ENCODE assay signal across 8 mouse cellular contexts in genomic region chr19:37531200-37531845, GRCm38 (mm10). TPM values are rescaled to one million over a fixed set of nuclear protein-coding genes. Genes with fewer than 3 reads are reported as not detected.
DNase-seq lines count a peak whose midpoint lies in the region; ATAC-seq and TF ChIP-seq lines count a peak whose summit lies in the region.

No protein-coding gene starts in this region.

- H3K36me3 ChIP-seq in heart, adult 2 months (ENCODE audit: control insufficient read depth, insufficient read depth, low read length): no peaks in the 10 kb centered on the region
- H3K36me3 ChIP-seq in stomach, postnatal 0 days (ENCODE audit: control insufficient read depth, insufficient read depth, low read length): no peaks in the 10 kb centered on the region

- no peak overlapping the region for H3K9ac ChIP-seq in heart, adult 2 months (ENCODE audit: low read depth, low read length)
- no peak overlapping the region for H3K9ac ChIP-seq in stomach, postnatal 0 days (ENCODE audit: low read length)

- H3K27me3 ChIP-seq in heart, adult 2 months (ENCODE audit: control insufficient read depth, insufficient read depth, low read length): no peaks in the 10 kb centered on the region
- H3K27me3 ChIP-seq in stomach, postnatal 0 days (ENCODE audit: control insufficient read depth, insufficient read depth, low read length): peaks cover 3% of the 10 kb centered on the region; the same call in 1 of the 2 replicates

- peak; percentile 63 for TF ChIP-seq CTCF in heart, adult 2 months (IDR thresholded peaks at IDR 0.05)
- peak; percentile 65 for TF ChIP-seq CTCF in stomach, postnatal 0 days (IDR thresholded peaks at IDR 0.05; ENCODE audit: low read depth)

- peak; percentile 38; the same call in 1 of the 2 replicates for ATAC-seq in granulocyte monocyte progenitor cell, adult 5-6 weeks (replicated peaks; ENCODE audit: poor library complexity, severe bottlenecking)
- ATAC-seq in stomach, postnatal 0 days (ENCODE audit: low FRiP score, low TSS enrichment): no peak

- DNase-seq in heart, adult 2 months: no peak
- DNase-seq in heart, postnatal 25 days (ENCODE audit: low spot score): no peak
- peak; percentile 4 for DNase-seq in right cerebral cortex, postnatal 25 days
- DNase-seq in right cerebral cortex, postnatal 36 days (ENCODE audit: low spot score in 2 of 2): no peak
- DNase-seq in stomach, postnatal 0 days (ENCODE audit: low spot score): peak; percentile 52
- DNase-seq in cerebellum, adult 9-11 months: no peak
- DNase-seq in neural tube, embryonic 10.5 days (ENCODE audit: extremely low spot score, low spot score): no peak

- H3K4me2 ChIP-seq in stomach, postnatal 0 days (replicated peaks; ENCODE audit: low read depth): no peak overlapping the region

- H3K4me1 ChIP-seq in heart, adult 2 months (ENCODE audit: control insufficient read depth, insufficient read depth, low read length): no peaks in the 10 kb centered on the region; the same call in 1 of the 2 replicates
- no peaks in the 10 kb centered on the region for H3K4me1 ChIP-seq in stomach, postnatal 0 days (replicated peaks; ENCODE audit: control insufficient read depth, insufficient read depth)

- no peak for TF ChIP-seq POLR2A in heart, adult 2 months (IDR thresholded peaks at IDR 0.05; ENCODE audit: insufficient read depth, low read depth, low read length)

- no peaks in the 10 kb centered on the region for H3K79me2 ChIP-seq in heart, adult 2 months (replicated peaks; ENCODE audit: control insufficient read depth, insufficient read depth, low read length)

- 65% methylated on average over 7 of the region's 7 CpGs for WGBS in heart, adult 2 months
- 60% methylated on average over 7 of the region's 7 CpGs for WGBS in stomach, postnatal 0 days

- no peak for TF ChIP-seq EP300 in heart, adult 2 months (IDR thresholded peaks at IDR 0.05; ENCODE audit: insufficient read depth, low read depth, low read length)
- no peak for TF ChIP-seq EP300 in stomach, postnatal 0 days (optimal IDR thresholded peaks at IDR 0.05)

- intact Hi-C loops in heart, adult 2 months (cut with DNase I): no loop called here
- intact Hi-C loops in heart, postnatal 25 days (cut with DNase I): no loop called here

- no peak overlapping the region for H3K27ac ChIP-seq in heart, adult 2 months
- H3K27ac ChIP-seq in stomach, postnatal 0 days (replicated peaks): no peak overlapping the region

- H3K9me3 ChIP-seq in stomach, postnatal 0 days (ENCODE audit: control insufficient read depth, low read length): no peaks in the 10 kb centered on the region

- no peak overlapping the region for H3K4me3 ChIP-seq in heart, adult 2 months
- H3K4me3 ChIP-seq in stomach, postnatal 0 days (ENCODE audit: low read depth, low read length): no peak overlapping the region

RNA-seq across cellular contexts. Expression of gene Exoc6, which starts 18.9 kb away (rescaled TPM):
- 10 to 100 TPM; 29.8 to 34.2 TPM for total RNA-seq in heart, adult 2 months (2021)
- 13.8 and 19.8 TPM in 2 replicates for polyA plus RNA-seq in heart, adult 2 months (2012; rRNA removed)
- 10 to 100 TPM; 29.2 TPM for total RNA-seq in heart, postnatal 25 days (2021)
- 36.4 and 44.3 TPM in 2 replicates for total RNA-seq in granulocyte monocyte progenitor cell, adult 5-6 weeks (2014; fragmentation: Nextera tagmentation)
- 73.0 and 73.8 TPM in 2 replicates for total RNA-seq in granulocyte monocyte progenitor cell, adult 5-6 weeks (2017)
- 8.7 and 9.0 TPM in 2 replicates for polyA plus RNA-seq in stomach, postnatal 0 days (2015; fragmentation: Nextera tagmentation; extraction: Ambion mirVana)

Comparison
In these comparisons a context has a peak if more than half of its experiments do, and no peak if none do; other contexts are left out.
1. DNase-seq: peak in right cerebral cortex, postnatal 25 days (single experiment) and stomach, postnatal 0 days (single experiment); none in heart, adult 2 months (0 of 2), heart, postnatal 25 days (single experiment), right cerebral cortex, postnatal 36 days (0 of 2), cerebellum, adult 9-11 months (single experiment) and neural tube, embryonic 10.5 days (single experiment).